Mouse (Mus musculus) limb, embryonic 11.5 days (tissue): ENCODE results near the gene Zfp174. TPM values are rescaled to one million over a fixed set of nuclear protein-coding genes. Genes with fewer than 3 reads are reported as not detected.
"Not testable (repeated sequence)": the region's sequence is repeated elsewhere in the genome, so short reads cannot be mapped to it uniquely, and the experiment has no call there.

Experiments
- ATAC-seq: fragments of 200-750 bp; cut with Nextera tagmentation; 2 replicates; pipeline ENCODE4 v1.8.0; 2017; ENCODE audit warnings: low read depth; ENCODE audit not compliant: insufficient number of reproducible peaks, low FRiP score, low TSS enrichment
- DNase-seq: peaks from one replicate; pipeline ENCODE4 v3.0.0-alpha.2; 2015; ENCODE audit warnings: low spot score
- H3K27ac ChIP-seq: fragments of 300-500 bp; sonication (generic); replicated peaks from 2 replicates; pipeline ENCODE4 v1.5.1; 2014; ENCODE audit warnings: low read depth, mild to moderate bottlenecking, low read length
- H3K27me3 ChIP-seq: fragments of 300-500 bp; sonication (generic); 2 replicates; pipeline ENCODE4 v1.6.1; 2014; ENCODE audit warnings: mild to moderate bottlenecking, low read length, mixed read lengths; ENCODE audit not compliant: control insufficient read depth, insufficient read depth
- H3K36me3 ChIP-seq: fragments of 300-500 bp; sonication (generic); 2 replicates; pipeline ENCODE4 v1.6.1; 2014; ENCODE audit warnings: mild to moderate bottlenecking, low read length, moderate library complexity, mixed read lengths; ENCODE audit not compliant: control insufficient read depth, insufficient read depth
- H3K4me1 ChIP-seq: fragments of 300-500 bp; sonication (generic); 2 replicates; pipeline ENCODE4 v1.6.1; 2014; ENCODE audit warnings: low read length, mixed read lengths; ENCODE audit not compliant: control insufficient read depth, insufficient read depth
- H3K4me2 ChIP-seq: fragments of 300-500 bp; sonication (generic); 2 replicates; pipeline ENCODE4 v1.6.1; 2014; ENCODE audit warnings: low read depth, mild to moderate bottlenecking, moderate library complexity; ENCODE audit not compliant: severe bottlenecking
- H3K4me3 ChIP-seq: fragments of 300-500 bp; sonication (generic); 2 replicates; pipeline ENCODE4 v1.5.1; 2014; ENCODE audit warnings: low read depth, low read length
- H3K9ac ChIP-seq: fragments of 300-500 bp; sonication (generic); 2 replicates; pipeline ENCODE4 v1.6.1; 2014; ENCODE audit warnings: mild to moderate bottlenecking, low read length
- H3K9me3 ChIP-seq: fragments of 300-500 bp; sonication (generic); 2 replicates; pipeline ENCODE4 v1.6.1; 2016; ENCODE audit warnings: low read length; ENCODE audit not compliant: control insufficient read depth
- WGBS: fragments of 180-500 bp; shearing (Covaris S2); extraction: QIAGEN DNeasy Blood & Tissue Kit; methylation state at CpG from one replicate; pipeline ENCODE4 v1.1.7; 2014; 5-methylcytosine and 5-hydroxymethylcytosine counted together
- polyA plus RNA-seq: library from polyadenylated mRNA; unstranded; fragments of >200 nt; fragmentation: Nextera tagmentation; extraction: Ambion mirVana; gene quantifications from 2 replicates; pipeline ENCODE4 v1.2.1, GENCODE M21; 2014

The Zfp174 gene
- polyA plus RNA-seq = 1.1 and 1.4 TPM in 2 replicates

- WGBS = 3% methylated on average over 38 of the region's 38 CpGs
- ATAC-seq = peak; percentile 100
- H3K27ac ChIP-seq = no peak within 1 kb of the TSS
These were observed at the start of gene Zfp174 for GRCm38 (mm10) chr16:3846711-3847518. TSS of gene Zfp174 (plus strand) at chr16:3847268.

GRCm38 (mm10) chr16:3808176-3808575 is 38.9 kb upstream of the Zfp174 start:
- DNase-seq (no peak), ATAC-seq (no peak)
- Histone ChIP-seq H3K4me3 (no peak overlapping the region), H3K36me3 (no peaks in the 10 kb centered on the region), H3K27me3 (no peaks in the 10 kb centered on the region), H3K9me3 (no peaks in the 10 kb centered on the region; the same call in none of the 2 replicates), H3K27ac (no peak overlapping the region), H3K4me2 (no peak overlapping the region), H3K9ac (no peak overlapping the region), H3K4me1 (no peaks in the 10 kb centered on the region)
- 85% methylated on average over 3 of the region's 3 CpGs for WGBS

More at GRCm38 (mm10) chr16:3846711-3847518, at the start of gene Zfp174:
- Histone ChIP-seq H3K27me3 (no peaks in the 10 kb centered on the region), H3K9ac (peak within 1 kb of the TSS; percentile 63), H3K4me2 (peak within 1 kb of the TSS; percentile 59), H3K4me3 (peak within 1 kb of the TSS; percentile 59), H3K4me1 (no peaks in the 10 kb centered on the region), H3K36me3 (no peaks in the 10 kb centered on the region), H3K9me3 (no peaks in the 10 kb centered on the region)
- peak; percentile 93 for DNase-seq

GRCm38 (mm10) chr16:3814667-3815066 is 32.4 kb upstream of the Zfp174 start:
- ATAC-seq = not testable (repeated sequence)
- 83% methylated on average over 6 of the region's 6 CpGs for whole genome bisulfite sequencing

GRCm38 (mm10) chr16:3820202-3820601 is 26.9 kb upstream of the Zfp174 start:
- Histone ChIP-seq H3K27ac (no peak overlapping the region), H3K9me3 (no peaks in the 10 kb centered on the region), H3K9ac (no peak overlapping the region), H3K4me2 (no peak overlapping the region), H3K36me3 (no peaks in the 10 kb centered on the region), H3K4me3 (no peak overlapping the region), H3K27me3 (no peaks in the 10 kb centered on the region), H3K4me1 (no peaks in the 10 kb centered on the region)
- WGBS = 87% methylated on average over 2 of the region's 2 CpGs
- DNase-seq (no peak), ATAC-seq (no peak)

More at GRCm38 (mm10) chr16:3814667-3815066, 32.4 kb upstream of the Zfp174 start:
- not testable (repeated sequence) for H3K27me3 ChIP-seq, H3K27ac ChIP-seq, H3K9me3 ChIP-seq, DNase-seq, H3K4me1 ChIP-seq, H3K4me3 ChIP-seq, H3K9ac ChIP-seq, H3K4me2 ChIP-seq, H3K36me3 ChIP-seq

- 58% methylated on average over 3 of the region's 3 CpGs for WGBS
- Histone ChIP-seq H3K27ac (no peak overlapping the region), H3K27me3 (no peaks in the 10 kb centered on the region), H3K9me3 (no peaks in the 10 kb centered on the region), H3K4me3 (no peak overlapping the region), H3K36me3 (no peaks in the 10 kb centered on the region), H3K9ac (no peak overlapping the region), H3K4me1 (no peaks in the 10 kb centered on the region), H3K4me2 (no peak overlapping the region)
- DNase-seq (no peak), ATAC-seq (no peak)
These were observed 19.0 kb upstream of the Zfp174 start for GRCm38 (mm10) chr16:3828021-3828420.

GRCm38 (mm10) chr16:3829727-3830126 is 17.3 kb upstream of the Zfp174 start:
- Histone ChIP-seq H3K9ac (no peak overlapping the region), H3K4me1 (no peaks in the 10 kb centered on the region), H3K4me3 (no peak overlapping the region), H3K27ac (no peak overlapping the region), H3K27me3 (no peaks in the 10 kb centered on the region), H3K9me3 (no peaks in the 10 kb centered on the region), H3K4me2 (no peak overlapping the region), H3K36me3 (no peaks in the 10 kb centered on the region)
- ATAC-seq (no peak), DNase-seq (no peak)
- 88% methylated on average over 2 of the region's 2 CpGs for WGBS

- Histone ChIP-seq H3K27me3 (no peaks in the 10 kb centered on the region), H3K36me3 (no peaks in the 10 kb centered on the region), H3K27ac (no peak within 1 kb of the TSS), H3K4me3 (no peak within 1 kb of the TSS), H3K4me1 (no peaks in the 10 kb centered on the region), H3K9ac (no peak within 1 kb of the TSS), H3K9me3 (no peaks in the 10 kb centered on the region), H3K4me2 (no peak within 1 kb of the TSS)
- no peak for DNase-seq
- no peak for ATAC-seq
These were observed 16.4 kb upstream of the Zfp174 start, which contains the start of gene Olfr15 for GRCm38 (mm10) chr16:3830588-3831109. TSS of gene Olfr15 (plus strand) at chr16:3830878.

- Histone ChIP-seq H3K9me3 (no peaks in the 10 kb centered on the region), H3K4me2 (no peak overlapping the region), H3K27me3 (no peaks in the 10 kb centered on the region), H3K4me1 (no peaks in the 10 kb centered on the region), H3K4me3 (no peak overlapping the region), H3K36me3 (no peaks in the 10 kb centered on the region), H3K9ac (no peak overlapping the region), H3K27ac (no peak overlapping the region)
- DNase-seq (no peak), ATAC-seq (no peak)
- 83% methylated on average over 2 of the region's 2 CpGs for WGBS
These were observed 11.6 kb upstream of the Zfp174 start for GRCm38 (mm10) chr16:3835461-3835860.
